Mouse (Mus musculus) R1 (cell line): ENCODE measurements around the gene Prr5.

Experiments used
- DNase-seq: peaks from one replicate; pipeline ENCODE4 v3.0.0-alpha.2; 2018; ENCODE audit warnings: low read depth, low spot score

Prr5 gene

GRCm38 (mm10) chr15:84668938-84669747, at the start of gene Prr5:
Prr5 (plus strand) TSS chr15:84669620.
- DNase-seq, result no peak

GRCm38 (mm10) chr15:84620028-84620427, 49.4 kb upstream of the Prr5 start:
- no peak for DNase-seq

DNA sequence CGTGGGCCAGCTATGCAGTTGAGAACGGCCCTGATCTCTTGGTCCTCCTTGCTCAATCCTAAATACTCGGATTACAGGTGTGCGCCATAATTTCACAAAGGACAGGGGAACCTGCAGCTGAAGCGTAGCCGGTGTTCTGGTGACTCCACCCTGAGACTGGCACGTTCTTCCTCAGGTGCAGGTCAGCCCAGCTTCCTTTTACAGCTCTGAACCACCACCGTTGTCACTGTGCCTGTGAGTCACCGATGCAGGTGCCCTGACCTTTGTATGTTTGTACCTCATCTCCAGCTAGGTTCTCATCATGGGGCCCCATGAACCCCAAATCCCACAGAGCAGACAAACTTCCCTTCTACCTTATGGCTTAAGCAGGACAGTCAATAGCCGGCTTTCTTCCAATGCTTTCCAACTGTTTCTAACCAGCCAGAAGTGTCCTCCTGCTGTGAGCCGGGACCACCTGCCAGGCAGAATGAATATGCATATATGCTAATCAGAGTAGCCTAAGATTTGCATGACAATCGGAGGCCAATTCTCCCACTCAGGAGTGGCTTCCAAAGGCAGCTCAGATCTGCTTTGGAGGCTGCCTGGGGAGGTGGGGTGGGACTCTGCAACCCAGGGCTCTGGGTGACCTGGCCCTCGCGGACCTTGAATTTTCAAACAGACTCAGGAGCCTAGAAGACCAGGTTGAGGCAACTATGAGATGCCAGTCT, 47.5 kb upstream of the Prr5 start:
- DNase-seq, result peak; percentile 94

- no peak for DNase-seq
These were observed 44.5 kb upstream of the Prr5 start for GRCm38 (mm10) chr15:84624870-84625269.

GRCm38 (mm10) chr15:84625712-84626414, 43.6 kb upstream of the Prr5 start:
- peak; percentile 52 for DNase-seq

GRCm38 (mm10) chr15:84627308-84627707, 42.1 kb upstream of the Prr5 start:
- DNase-seq, result peak; percentile 76

DNA sequence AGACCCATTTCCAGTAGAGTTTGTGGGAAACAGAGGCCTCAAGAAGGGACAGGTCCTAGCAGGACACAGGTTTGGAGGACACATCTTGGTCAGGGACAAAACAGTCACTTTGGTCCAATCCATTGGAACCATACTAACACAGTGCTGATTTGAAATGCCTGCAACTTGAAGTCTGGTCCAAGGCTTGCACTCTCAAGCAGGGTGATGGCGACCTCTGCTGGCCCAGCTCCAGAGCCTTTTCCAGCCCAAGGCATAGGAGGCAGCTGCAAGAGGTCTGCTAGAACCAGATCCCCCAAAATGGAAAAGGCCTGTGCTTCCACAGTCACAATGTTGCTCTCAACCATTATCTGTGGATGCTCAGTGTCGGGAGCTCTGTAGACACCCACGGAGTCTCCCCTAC, 39.7 kb upstream of the Prr5 start:
- peak; percentile 69 for DNase-seq

DNA sequence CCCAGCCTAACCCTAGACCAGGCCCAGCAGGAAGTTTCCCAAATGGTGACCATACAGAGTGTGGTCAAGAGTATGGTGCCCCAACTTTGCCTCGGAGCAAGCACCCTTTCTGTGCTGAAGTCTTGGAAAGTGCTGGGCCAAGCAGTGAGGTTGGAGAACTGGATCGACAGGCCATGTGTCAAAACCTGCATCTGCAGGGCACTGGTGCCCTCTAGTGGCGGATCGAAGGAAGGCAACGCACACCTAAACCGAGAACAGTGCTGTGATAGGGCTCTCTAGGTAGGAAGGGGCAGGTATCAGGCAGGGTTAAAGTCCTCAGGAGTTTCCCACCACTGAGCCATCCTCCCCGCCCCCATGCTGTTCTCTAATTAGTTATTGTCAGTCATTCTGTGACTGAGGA, 37.9 kb upstream of the Prr5 start:
- peak; percentile 84 for DNase-seq

- DNase-seq, result no peak
These were observed 35.1 kb upstream of the Prr5 start for GRCm38 (mm10) chr15:84634361-84634760.

- DNase-seq, result no peak
These were observed 31.0 kb upstream of the Prr5 start for GRCm38 (mm10) chr15:84638405-84638804.

- DNase-seq, result no peak
These were observed 30.4 kb upstream of the Prr5 start for GRCm38 (mm10) chr15:84639072-84639450.

DNA sequence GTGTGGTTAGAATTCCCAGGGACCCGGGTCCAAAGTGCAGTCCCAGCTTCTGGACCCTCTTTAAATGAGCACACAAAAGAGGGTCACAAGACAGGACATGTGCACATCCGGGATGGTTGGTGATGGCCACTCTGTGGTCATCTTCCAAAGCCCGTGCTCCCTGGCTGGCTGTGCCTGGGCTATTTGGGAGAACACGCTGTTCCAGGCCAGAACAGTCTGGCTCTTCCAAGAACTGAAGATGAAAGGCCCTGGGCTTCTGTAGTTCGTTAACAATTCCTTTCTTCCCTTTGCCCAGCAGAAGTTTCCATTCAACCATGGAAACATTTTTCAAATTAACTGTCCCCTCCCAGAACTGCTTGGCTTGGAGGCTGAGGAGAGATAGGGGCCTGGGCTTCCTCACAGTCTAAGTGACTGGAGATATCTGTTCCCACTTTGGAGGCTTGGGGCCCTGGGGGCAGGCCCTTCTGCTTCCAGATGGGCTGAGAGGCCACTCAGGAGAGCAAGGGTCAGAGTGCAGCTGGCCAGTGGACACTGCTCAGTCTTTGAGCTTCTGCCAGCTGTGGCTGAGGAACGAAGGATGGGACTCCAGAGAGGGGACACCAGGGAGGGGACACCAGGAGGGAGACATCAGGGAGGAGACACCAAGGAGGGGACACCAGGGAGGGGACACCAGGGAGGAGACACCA, 29.8 kb upstream of the Prr5 start:
- DNase-seq, result no peak

DNA sequence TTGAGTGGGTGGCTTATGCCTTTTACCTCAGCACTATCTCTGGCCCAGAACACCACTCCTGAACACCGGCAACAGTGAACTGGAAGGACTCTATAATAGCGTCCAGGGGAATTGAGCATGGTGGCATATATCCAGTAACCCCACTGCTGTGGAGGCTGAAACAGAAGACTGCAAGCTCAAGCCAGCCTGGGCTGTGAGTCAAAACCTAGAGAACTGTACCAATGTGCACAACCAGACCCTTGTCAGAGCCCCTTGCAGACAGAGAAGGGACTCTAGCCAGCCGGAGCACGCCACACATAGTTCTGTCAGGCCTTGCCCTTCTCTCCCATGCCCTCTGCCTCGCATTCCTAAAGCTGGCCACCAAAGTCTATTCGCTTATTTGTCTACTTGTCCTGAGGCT, 28.7 kb upstream of the Prr5 start:
- DNase-seq, result no peak

- no peak for DNase-seq
These were observed 28.3 kb upstream of the Prr5 start for GRCm38 (mm10) chr15:84641127-84641526.

GRCm38 (mm10) chr15:84641948-84642347, 27.5 kb upstream of the Prr5 start:
- DNase-seq, result no peak

DNA sequence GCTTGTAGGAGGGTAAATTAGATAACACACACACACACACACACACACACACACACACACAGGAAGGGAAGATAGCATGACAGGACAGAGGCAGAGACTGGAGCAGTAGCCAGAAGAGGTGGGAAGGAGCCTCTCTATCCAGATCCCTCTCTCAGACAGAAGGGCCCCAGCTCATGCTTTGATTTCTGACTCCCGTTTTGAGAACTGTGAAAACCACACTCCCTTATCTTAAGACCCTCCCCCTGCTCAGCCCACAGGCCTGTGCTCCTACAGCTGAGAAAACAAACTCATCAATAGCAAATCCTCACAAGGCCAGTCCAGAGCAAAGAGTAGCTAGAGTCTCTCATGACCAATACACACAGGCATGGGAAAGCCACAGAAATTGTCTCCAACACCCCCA, 26.2 kb upstream of the Prr5 start:
- no peak for DNase-seq

- no peak for DNase-seq
These were observed 17.9 kb upstream of the Prr5 start for GRCm38 (mm10) chr15:84651481-84651880.

- no peak for DNase-seq
These were observed 16.3 kb upstream of the Prr5 start for GRCm38 (mm10) chr15:84653151-84653550.

GRCm38 (mm10) chr15:84653979-84654966, 15.1 kb upstream of the Prr5 start:
- peak; percentile 97 for DNase-seq

DNA sequence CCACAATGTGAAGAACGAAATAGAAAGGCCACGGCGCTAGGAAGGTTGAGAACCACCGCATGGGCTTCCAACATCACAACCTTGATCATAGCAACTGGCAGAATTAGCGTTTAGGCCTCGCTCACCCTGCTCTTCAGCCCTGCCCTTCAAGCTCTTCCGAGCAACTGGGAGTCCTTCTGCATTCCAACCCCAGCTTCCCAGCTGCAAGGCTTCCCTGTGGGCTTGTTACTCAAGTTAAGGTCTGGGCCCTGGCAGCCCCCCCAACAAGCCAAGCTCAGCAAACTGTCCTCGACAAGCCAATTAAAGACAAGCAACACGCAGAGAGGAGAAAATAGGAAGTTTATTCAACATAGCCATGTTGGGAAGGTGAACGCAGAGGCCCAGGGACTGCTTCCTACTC, 14.4 kb upstream of the Prr5 start:
- DNase-seq, result no peak

- DNase-seq, result peak; percentile 50
These were observed 12.7 kb upstream of the Prr5 start for GRCm38 (mm10) chr15:84656689-84657088.
